In genomic region chr9:77406906-77407305, GRCm38 (mm10) we compare ENCODE assay signal across 8 mouse cellular contexts. TPM values are rescaled to one million over a fixed set of nuclear protein-coding genes. Genes with fewer than 3 reads are reported as not detected.
A peak's percentile ranks its signal among the peaks of the same experiment; 100 is the strongest.
DNase-seq lines count a peak whose midpoint lies in the region; ATAC-seq and TF ChIP-seq lines count a peak whose summit lies in the region.

No protein-coding gene starts in this region.

- H3K4me3 ChIP-seq in intestine, postnatal 0 days (ENCODE audit: low read depth, low read length) = no peak overlapping the region

- peak overlapping the region; percentile 50 for H3K4me2 ChIP-seq in intestine, postnatal 0 days (replicated peaks; ENCODE audit: low read depth)

- 0 out of 2 replicates have a peak overlapping the region, but pooled peaks have one; percentile 3 for H3K9ac ChIP-seq in intestine, postnatal 0 days (ENCODE audit: low read depth, low read length)

- intact Hi-C loops in gastrocnemius, postnatal 14 days (cut with DNase I; ENCODE audit: low total_unique reads) = no loop called here

- DNase-seq in gastrocnemius, postnatal 25 days = peak; percentile 11
- DNase-seq in gastrocnemius, postnatal 14 days = no peak
- peak; percentile 84 for DNase-seq in 416B (ENCODE audit: low read depth)
- DNase-seq in adrenal gland, adult 8-10 months = peak; percentile 25
- DNase-seq in lung, postnatal 25 days (ENCODE audit: low spot score) = peak; percentile 64
- peak; percentile 68 for DNase-seq in urinary bladder, postnatal 14 days (ENCODE audit: low spot score)
- no peak for DNase-seq in MN1 (ENCODE audit: low spot score)

- no peaks in the 10 kb centered on the region for H3K9me3 ChIP-seq in intestine, postnatal 0 days (ENCODE audit: control insufficient read depth)

- no peaks in the 10 kb centered on the region for H3K36me3 ChIP-seq in intestine, postnatal 0 days (ENCODE audit: control insufficient read depth, insufficient read depth)

- H3K27ac ChIP-seq in intestine, postnatal 0 days (ENCODE audit: low read depth, low read length) = no peak overlapping the region

- 62% methylated on average over 7 of the region's 7 CpGs for WGBS in intestine, postnatal 0 days

- H3K27me3 ChIP-seq in intestine, postnatal 0 days (replicated peaks; ENCODE audit: control insufficient read depth, insufficient read depth, low read length) = no peaks in the 10 kb centered on the region

- H3K4me1 ChIP-seq in intestine, postnatal 0 days (replicated peaks; ENCODE audit: control insufficient read depth, insufficient read depth, low read length) = no peaks in the 10 kb centered on the region

- peak; percentile 79 for TF ChIP-seq CTCF in intestine, postnatal 0 days (IDR thresholded peaks at IDR 0.05; ENCODE audit: low read depth)

- ATAC-seq in intestine, postnatal 0 days = peak; percentile 76

RNA-seq across cellular contexts. Expression of gene Mlip, which starts 54.1 kb away (rescaled TPM):
- total RNA-seq in gastrocnemius, postnatal 25 days (2021) = 10 to 100 TPM; 91.1 to 92.1 TPM
- total RNA-seq in gastrocnemius, postnatal 14 days (2021) = 100 to 1,000 TPM; 103 to 105 TPM
- 1 to 10 TPM in 2 of 4 experiments, under 1 TPM in 2; 0.73 to 2.0 (median 1.1) TPM for total RNA-seq in adrenal gland, adult 8-10 months (2022)
- polyA plus RNA-seq in intestine, postnatal 0 days (2015; fragmentation: Nextera tagmentation; extraction: Ambion mirVana) = 0.47 and 0.52 TPM in 2 replicates

Comparison
In these comparisons a context has a peak if more than half of its experiments do, and no peak if none do; other contexts are left out.
1. DNase-seq: peak in gastrocnemius, postnatal 25 days (single experiment), 416B (single experiment), adrenal gland, adult 8-10 months (single experiment), lung, postnatal 25 days (single experiment) and urinary bladder, postnatal 14 days (single experiment); none in gastrocnemius, postnatal 14 days (single experiment) and MN1 (single experiment).
2. RNA of gene Mlip, which starts 54.1 kb away (total RNA-seq): 103 to 105 TPM in gastrocnemius, postnatal 14 days and 91.1 to 92.1 TPM in gastrocnemius, postnatal 25 days; 0.73 to 2.0 TPM in adrenal gland, adult 8-10 months; every median in the first group is over 10 times any median in the second.